Mouse (Mus musculus): ENCODE data around the gene Trpv3. TPM values are rescaled to one million over a fixed set of nuclear protein-coding genes. Genes with fewer than 3 reads are reported as not detected.

Trpv3 gene
- polyA plus RNA-seq (2014; fragmentation: Illumina TruSeq; extraction: RNeasy Lipid Tissue Mini Kit (QIAGEN cat#74804); ENCODE audit: low read depth, low replicate concordance): 40.7 TPM

GRCm38 (mm10) chr11:73267267-73267666 lies at the start of gene Trpv3:
Gene Trpv3 (plus strand): TSS chr11:73267388.

GRCm38 (mm10) chr11:73233992-73234391 lies 33.2 kb upstream of the Trpv3 start, which contains the start of gene Trpv1:
Gene Trpv1 (plus strand): TSS chr11:73234292.

GRCm38 (mm10) chr11:73329442-73329841 lies 62.3 kb downstream of the Trpv3 start, which contains the start of the genes Aspa, Gm49340 and Spata22:
Gene Aspa (minus strand): TSS chr11:73329596.
Gene Gm49340 (plus strand): TSS chr11:73329741.
Gene Spata22 (plus strand): TSS chr11:73329741.

Other genes starting within 250 kb of the Trpv3 start
- gene Camkk1, start 248.4 kb upstream of the Trpv3 start, polyA plus RNA-seq (2014; fragmentation: Illumina TruSeq; extraction: RNeasy Lipid Tissue Mini Kit (QIAGEN cat#74804); ENCODE audit: low read depth, low replicate concordance): 0.50 TPM
- gene Ncbp3, start 219.6 kb upstream of the Trpv3 start, polyA plus RNA-seq (2014; fragmentation: Illumina TruSeq; extraction: RNeasy Lipid Tissue Mini Kit (QIAGEN cat#74804); ENCODE audit: low read depth, low replicate concordance): 10.8 TPM
- 1.4 TPM for gene Itgae, start 176.8 kb upstream of the Trpv3 start, polyA plus RNA-seq (2014; fragmentation: Illumina TruSeq; extraction: RNeasy Lipid Tissue Mini Kit (QIAGEN cat#74804); ENCODE audit: low read depth, low replicate concordance)
- gene Haspin, start 129.1 kb upstream of the Trpv3 start, polyA plus RNA-seq (2014; fragmentation: Illumina TruSeq; extraction: RNeasy Lipid Tissue Mini Kit (QIAGEN cat#74804); ENCODE audit: low read depth, low replicate concordance): 4.4 TPM
- not detected for gene P2rx5, start 107.0 kb upstream of the Trpv3 start, polyA plus RNA-seq (2014; fragmentation: Illumina TruSeq; extraction: RNeasy Lipid Tissue Mini Kit (QIAGEN cat#74804); ENCODE audit: low read depth, low replicate concordance)
- gene Emc6, start 90.4 kb upstream of the Trpv3 start, polyA plus RNA-seq (2014; fragmentation: Illumina TruSeq; extraction: RNeasy Lipid Tissue Mini Kit (QIAGEN cat#74804); ENCODE audit: low read depth, low replicate concordance): 36.6 TPM
- gene Tax1bp3, start 90.3 kb upstream of the Trpv3 start, polyA plus RNA-seq (2014; fragmentation: Illumina TruSeq; extraction: RNeasy Lipid Tissue Mini Kit (QIAGEN cat#74804); ENCODE audit: low read depth, low replicate concordance): 82.2 TPM
- 18.5 TPM for gene Ctns, start 68.3 kb upstream of the Trpv3 start, polyA plus RNA-seq (2014; fragmentation: Illumina TruSeq; extraction: RNeasy Lipid Tissue Mini Kit (QIAGEN cat#74804); ENCODE audit: low read depth, low replicate concordance)
- 6.1 TPM for gene Shpk, start 67.9 kb upstream of the Trpv3 start, polyA plus RNA-seq (2014; fragmentation: Illumina TruSeq; extraction: RNeasy Lipid Tissue Mini Kit (QIAGEN cat#74804); ENCODE audit: low read depth, low replicate concordance)
- 0.66 TPM for gene Trpv1, start 33.1 kb upstream of the Trpv3 start, polyA plus RNA-seq (2014; fragmentation: Illumina TruSeq; extraction: RNeasy Lipid Tissue Mini Kit (QIAGEN cat#74804); ENCODE audit: low read depth, low replicate concordance)
- 32.5 TPM for gene Aspa, start 62.2 kb downstream of the Trpv3 start, polyA plus RNA-seq (2014; fragmentation: Illumina TruSeq; extraction: RNeasy Lipid Tissue Mini Kit (QIAGEN cat#74804); ENCODE audit: low read depth, low replicate concordance)
- not detected for gene Gm49340, start 62.4 kb downstream of the Trpv3 start, polyA plus RNA-seq (2014; fragmentation: Illumina TruSeq; extraction: RNeasy Lipid Tissue Mini Kit (QIAGEN cat#74804); ENCODE audit: low read depth, low replicate concordance)
- 3.1 TPM for gene Spata22, start 62.4 kb downstream of the Trpv3 start, polyA plus RNA-seq (2014; fragmentation: Illumina TruSeq; extraction: RNeasy Lipid Tissue Mini Kit (QIAGEN cat#74804); ENCODE audit: low read depth, low replicate concordance)
- gene Olfr20, start 83.4 kb downstream of the Trpv3 start, polyA plus RNA-seq (2014; fragmentation: Illumina TruSeq; extraction: RNeasy Lipid Tissue Mini Kit (QIAGEN cat#74804); ENCODE audit: low read depth, low replicate concordance): not detected
- gene Olfr376, start 103.9 kb downstream of the Trpv3 start, polyA plus RNA-seq (2014; fragmentation: Illumina TruSeq; extraction: RNeasy Lipid Tissue Mini Kit (QIAGEN cat#74804); ENCODE audit: low read depth, low replicate concordance): not detected
- not detected for gene Olfr1, start 132.2 kb downstream of the Trpv3 start, polyA plus RNA-seq (2014; fragmentation: Illumina TruSeq; extraction: RNeasy Lipid Tissue Mini Kit (QIAGEN cat#74804); ENCODE audit: low read depth, low replicate concordance)
- gene Olfr378, start 161.1 kb downstream of the Trpv3 start, polyA plus RNA-seq (2014; fragmentation: Illumina TruSeq; extraction: RNeasy Lipid Tissue Mini Kit (QIAGEN cat#74804); ENCODE audit: low read depth, low replicate concordance): not detected
- gene Olfr380, start 190.1 kb downstream of the Trpv3 start, polyA plus RNA-seq (2014; fragmentation: Illumina TruSeq; extraction: RNeasy Lipid Tissue Mini Kit (QIAGEN cat#74804); ENCODE audit: low read depth, low replicate concordance): not detected
- not detected for gene Olfr381, start 224.2 kb downstream of the Trpv3 start, polyA plus RNA-seq (2014; fragmentation: Illumina TruSeq; extraction: RNeasy Lipid Tissue Mini Kit (QIAGEN cat#74804); ENCODE audit: low read depth, low replicate concordance)
- not detected for gene Olfr382, start 249.8 kb downstream of the Trpv3 start, polyA plus RNA-seq (2014; fragmentation: Illumina TruSeq; extraction: RNeasy Lipid Tissue Mini Kit (QIAGEN cat#74804); ENCODE audit: low read depth, low replicate concordance)